Mouse (Mus musculus): ENCODE measurements around the gene Mboat7.

DNA sequence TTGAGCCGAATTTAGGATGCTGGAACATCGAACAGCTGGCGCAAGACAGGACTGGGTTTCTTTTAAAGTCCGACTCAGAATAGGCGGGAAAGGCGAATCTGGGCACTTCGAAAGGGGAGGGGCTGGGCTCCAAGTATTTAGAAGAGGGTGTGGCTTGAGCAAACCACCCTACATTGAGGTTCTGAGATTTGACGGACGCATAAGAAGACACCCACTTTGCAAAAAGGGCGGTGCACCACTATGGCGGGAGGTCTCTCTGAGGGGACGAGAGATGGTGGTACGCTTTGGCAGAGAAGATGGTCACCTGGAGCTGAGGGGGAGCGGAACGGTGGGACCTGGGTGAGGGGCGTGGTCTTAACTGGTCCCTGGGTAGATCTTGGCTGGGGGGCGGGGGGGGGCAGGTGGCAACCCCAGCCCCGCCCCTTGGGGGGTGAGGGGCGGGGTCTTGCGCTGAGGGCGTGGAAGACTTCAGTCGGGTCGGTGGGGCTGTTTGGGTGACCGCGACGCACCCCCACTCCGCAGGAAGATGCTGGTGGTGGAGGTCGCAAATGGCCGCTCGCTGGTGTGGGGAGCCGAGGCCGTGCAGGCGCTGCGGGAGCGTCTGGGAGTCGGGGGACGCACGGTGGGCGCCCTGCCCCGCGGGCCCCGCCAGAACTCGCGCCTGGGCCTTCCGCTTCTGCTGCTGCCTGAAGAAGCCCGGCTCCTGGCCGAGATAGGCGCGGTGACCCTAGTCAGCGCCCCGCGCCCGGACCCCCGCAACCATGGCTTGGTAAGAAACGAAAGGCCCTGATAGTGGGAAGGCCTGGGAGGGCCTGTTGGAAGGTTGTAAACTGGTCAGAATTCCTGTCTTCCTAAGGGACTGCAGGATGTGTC is 989 bp upstream of the Mboat7 start:
- TF ChIP-seq CTCF (IDR thresholded peaks at IDR 0.05; ENCODE audit: extremely low read depth, insufficient read length, insufficient replicate concordance, low read depth, low read length): no peak
- TF ChIP-seq POLR2A (IDR thresholded peaks at IDR 0.05; ENCODE audit: low read depth, low read length): no peak

Measured in small intestine, adult 2 months (tissue).